Mouse (Mus musculus): ENCODE measurements around the gene 4930402H24Rik. TPM values are rescaled to one million over a fixed set of nuclear protein-coding genes. Genes with fewer than 3 reads are reported as not detected.

The 4930402H24Rik gene
- polyA plus RNA-seq, 1 experiment from 2014 or later: 96.5 TPM

DNA sequence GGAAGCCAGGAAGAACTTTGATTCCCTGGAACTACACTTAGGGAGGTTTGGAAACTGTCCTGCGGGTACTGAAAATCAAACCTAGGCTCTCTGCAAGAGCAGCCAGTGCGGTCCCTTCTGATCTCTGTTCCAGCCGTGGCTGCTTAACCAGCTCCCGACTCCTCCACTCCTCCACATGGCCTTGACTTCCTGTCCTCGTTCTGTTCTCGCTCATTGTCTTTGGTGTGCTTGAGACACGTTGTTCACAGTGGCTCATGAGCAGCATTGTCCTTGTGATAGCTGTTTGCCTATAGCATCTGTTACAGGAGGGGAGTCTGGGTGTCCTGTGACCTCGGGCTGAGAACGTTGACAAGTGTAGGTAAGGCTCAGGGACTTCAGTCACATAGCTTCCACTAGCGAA, 229.0 kb downstream of the 4930402H24Rik start:
- H3K4me2 ChIP-seq: no peak overlapping the region
- no peak for ATAC-seq (ENCODE audit: low read depth)
- H3K4me1 ChIP-seq (replicated peaks): no peaks in the 10 kb centered on the region
- H3K9me3 ChIP-seq: no peaks in the 10 kb centered on the region
- peaks cover 97% of the 10 kb centered on the region for H3K36me3 ChIP-seq
- H3K27ac ChIP-seq (replicated peaks): no peak overlapping the region
- no peaks in the 10 kb centered on the region for H3K27me3 ChIP-seq
- H3K9ac ChIP-seq: no peak overlapping the region
- no peak overlapping the region for H3K4me3 ChIP-seq
- 89% methylated on average over 10 of the region's 10 CpGs for WGBS

DNA sequence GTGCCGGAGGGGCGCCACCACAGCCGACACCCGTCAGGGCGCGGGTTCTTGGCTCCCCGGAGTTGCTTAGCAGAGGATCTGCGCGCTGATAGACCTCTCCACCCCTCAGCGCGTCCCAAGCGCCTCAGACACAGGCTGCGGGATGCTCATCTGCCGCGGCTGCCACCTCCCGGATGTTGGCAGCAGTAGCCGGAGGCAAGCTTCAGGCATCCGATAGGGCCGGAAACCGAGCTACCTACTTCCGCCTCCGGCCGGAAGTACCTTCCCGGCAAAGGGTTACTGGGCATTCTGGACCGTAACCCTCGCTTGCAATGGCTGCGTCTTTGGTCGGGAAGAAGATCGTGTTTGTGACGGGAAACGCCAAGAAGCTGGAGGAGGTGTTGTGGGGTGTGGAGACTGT, 238.6 kb downstream of the 4930402H24Rik start, which contains the start of gene Itpa:
Gene Itpa (plus strand): TSS at position 52 of the 400 bp plus-strand sequence.
- H3K36me3 ChIP-seq: peaks cover 15% of the 10 kb centered on the region
- peaks cover 40% of the 10 kb centered on the region for H3K4me1 ChIP-seq (replicated peaks)
- ATAC-seq (ENCODE audit: low read depth): peak; percentile 70
- H3K27me3 ChIP-seq: no peaks in the 10 kb centered on the region
- H3K4me3 ChIP-seq: peak within 1 kb of the TSS; percentile 73
- peak within 1 kb of the TSS; percentile 81 for H3K9ac ChIP-seq
- no peaks in the 10 kb centered on the region for H3K9me3 ChIP-seq
- peak within 1 kb of the TSS; percentile 92 for H3K27ac ChIP-seq (replicated peaks)
- WGBS: under 1% methylated on average over 31 of the region's 31 CpGs
- peak within 1 kb of the TSS; percentile 93 for H3K4me2 ChIP-seq

DNA sequence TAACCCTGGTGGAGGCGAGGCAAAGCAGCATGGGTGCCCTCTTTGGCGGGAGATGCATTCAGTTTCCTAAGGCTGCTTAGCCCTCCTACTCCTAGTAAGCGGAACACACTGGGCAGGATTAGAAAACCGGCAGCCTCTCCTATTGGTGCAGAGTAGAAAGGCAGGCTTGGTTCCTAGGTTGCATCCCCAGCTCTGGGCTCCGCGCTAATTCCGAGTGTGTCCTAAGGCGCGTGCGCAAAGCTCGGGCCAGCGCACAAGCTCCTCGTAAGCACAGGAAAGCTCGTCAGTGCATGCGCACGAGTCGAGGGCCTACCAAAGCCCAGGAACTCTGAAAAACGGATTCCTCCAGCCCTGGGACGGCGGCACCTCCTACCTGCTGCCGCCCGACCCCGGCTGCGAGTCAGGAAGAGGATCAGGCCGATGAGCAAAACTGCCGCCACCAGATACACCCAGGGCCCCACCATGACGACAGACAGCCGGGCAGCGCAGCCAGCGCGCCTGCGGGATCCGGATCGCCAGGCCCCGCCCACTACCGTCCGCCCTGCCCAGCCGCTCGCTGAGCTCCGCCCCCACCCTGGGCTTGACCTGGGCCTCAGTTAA, 242.0 kb downstream of the 4930402H24Rik start, which contains the start of gene Ddrgk1:
Gene Ddrgk1 (minus strand): TSS at position 558 of the 600 bp plus-strand sequence.
- WGBS: under 1% methylated on average over 40 of the region's 40 CpGs
- ATAC-seq (ENCODE audit: low read depth): peak; percentile 96
- no peaks in the 10 kb centered on the region for H3K9me3 ChIP-seq

DNA sequence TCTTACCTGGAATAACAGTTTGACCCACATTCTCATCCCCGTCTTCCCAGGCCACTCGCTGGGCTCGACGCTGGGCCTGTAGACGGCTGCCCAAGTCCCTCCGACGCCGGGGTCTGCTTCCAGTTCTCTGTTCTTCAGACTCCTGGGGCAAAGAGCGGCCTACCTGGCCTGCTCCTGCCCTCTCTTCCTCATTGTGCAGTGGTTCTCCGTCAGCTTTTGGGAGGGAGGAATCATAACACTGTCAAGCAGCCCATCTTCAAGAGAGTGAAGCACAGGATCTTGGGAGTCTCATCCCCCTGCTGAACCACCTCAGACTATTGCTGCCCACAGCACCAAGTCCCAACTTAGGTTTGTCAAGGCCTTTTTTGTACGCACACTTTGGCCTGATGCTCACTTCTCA, 242.9 kb downstream of the 4930402H24Rik start:
- Histone ChIP-seq H3K9me3 (no peaks in the 10 kb centered on the region), H3K4me3 (peak overlapping the region; percentile 60), H3K4me1 (replicated peaks) (peaks cover 31% of the 10 kb centered on the region), H3K36me3 (peaks cover 41% of the 10 kb centered on the region), H3K4me2 (peak overlapping the region; percentile 76), H3K27ac (replicated peaks) (0 out of 2 replicates have a peak overlapping the region, but pooled peaks have one; percentile 99), H3K27me3 (no peaks in the 10 kb centered on the region), H3K9ac (peak overlapping the region; percentile 87)
- WGBS: 95% methylated on average over 11 of the region's 11 CpGs
- no peak for ATAC-seq (ENCODE audit: low read depth)

More for the DNA sequence above, 242.0 kb downstream of the 4930402H24Rik start, which contains the start of gene Ddrgk1:
- peak within 1 kb of the TSS; percentile 87 for H3K9ac ChIP-seq
- H3K27me3 ChIP-seq: no peaks in the 10 kb centered on the region
- peaks cover 39% of the 10 kb centered on the region for H3K4me1 ChIP-seq (replicated peaks)
- peaks cover 32% of the 10 kb centered on the region for H3K36me3 ChIP-seq
- H3K27ac ChIP-seq (replicated peaks): peak within 1 kb of the TSS; percentile 99
- peak within 1 kb of the TSS; percentile 76 for H3K4me2 ChIP-seq
- H3K4me3 ChIP-seq: peak within 1 kb of the TSS; percentile 60

DNA sequence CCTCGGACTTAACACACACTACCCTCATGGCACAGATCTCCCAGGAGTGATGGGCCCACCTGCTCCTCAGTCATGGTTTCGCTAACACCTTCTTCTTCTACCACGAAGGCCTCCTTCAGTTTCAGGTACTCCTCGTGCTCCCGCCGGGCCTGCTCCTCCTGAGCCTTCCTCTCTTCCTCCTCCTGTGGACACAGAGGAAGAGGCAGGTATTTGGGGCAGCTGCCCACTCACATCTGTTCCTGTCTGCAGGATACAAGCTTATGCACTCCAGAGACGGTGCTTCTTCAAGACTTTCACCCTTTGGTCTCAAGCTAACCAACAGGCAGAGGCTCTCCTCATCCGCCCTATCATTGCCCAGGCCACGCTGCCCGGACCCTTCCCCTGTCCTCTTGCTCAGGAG, 247.7 kb downstream of the 4930402H24Rik start:
- peaks cover 16% of the 10 kb centered on the region for H3K4me1 ChIP-seq (replicated peaks)
- ATAC-seq (ENCODE audit: low read depth): no peak
- no peak overlapping the region for H3K4me3 ChIP-seq
- no peaks in the 10 kb centered on the region for H3K27me3 ChIP-seq
- H3K9ac ChIP-seq: no peak overlapping the region
- WGBS: 95% methylated on average over 10 of the region's 10 CpGs
- H3K36me3 ChIP-seq: peaks cover 88% of the 10 kb centered on the region
- H3K4me2 ChIP-seq: no peak overlapping the region
- no peak overlapping the region for H3K27ac ChIP-seq (replicated peaks)
- no peaks in the 10 kb centered on the region for H3K9me3 ChIP-seq

DNA sequence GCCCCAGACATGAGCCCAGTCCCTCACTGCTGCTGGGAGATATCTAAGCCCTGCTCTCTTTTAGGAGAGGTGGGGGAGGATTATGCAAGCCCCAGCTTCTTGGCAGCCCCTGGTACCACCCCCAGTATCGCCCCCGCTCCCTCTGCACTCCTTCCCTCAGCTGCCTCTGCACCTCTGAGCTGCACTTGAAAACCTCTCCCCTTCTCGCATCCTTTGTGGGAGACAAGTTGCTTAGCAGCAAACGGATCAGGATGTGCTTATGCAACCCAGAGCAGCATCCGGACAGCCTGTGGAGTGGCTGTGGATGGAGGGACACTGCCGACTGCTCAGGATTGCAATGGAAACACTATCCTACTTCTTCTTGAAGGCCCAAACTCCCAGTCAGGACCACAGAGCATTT, 248.7 kb downstream of the 4930402H24Rik start:
- H3K36me3 ChIP-seq: peaks cover 97% of the 10 kb centered on the region
- WGBS: 87% methylated on average over 6 of the region's 6 CpGs

DNA sequence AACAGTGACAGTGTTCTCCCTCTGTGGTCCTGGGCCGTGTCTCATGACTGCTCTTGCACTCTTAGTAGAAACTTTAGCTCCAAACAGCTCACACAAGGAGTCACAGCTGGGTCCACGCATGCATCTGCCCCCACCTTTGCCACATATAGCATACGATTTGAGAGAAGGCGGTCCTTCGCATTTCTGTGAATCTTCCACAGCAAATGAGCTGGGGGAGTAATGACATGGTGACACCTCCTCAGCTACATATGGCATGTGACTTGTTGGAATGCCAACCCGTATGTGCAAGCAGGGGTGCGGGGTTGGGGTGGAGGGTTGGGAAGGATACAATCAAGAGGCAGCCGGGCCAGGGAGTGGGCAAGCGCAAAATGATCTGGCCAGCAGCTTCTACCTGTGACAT, 249.7 kb downstream of the 4930402H24Rik start:
- H3K9ac ChIP-seq: no peak overlapping the region
- H3K4me1 ChIP-seq (replicated peaks): no peaks in the 10 kb centered on the region
- ATAC-seq (ENCODE audit: low read depth): no peak
- no peak overlapping the region for H3K27ac ChIP-seq (replicated peaks)
- 96% methylated on average over 9 of the region's 9 CpGs for WGBS
- H3K9me3 ChIP-seq: no peaks in the 10 kb centered on the region
- H3K36me3 ChIP-seq: peaks cover 97% of the 10 kb centered on the region
- no peak overlapping the region for H3K4me3 ChIP-seq
- H3K27me3 ChIP-seq: no peaks in the 10 kb centered on the region
- no peak overlapping the region for H3K4me2 ChIP-seq

More for the DNA sequence above, 248.7 kb downstream of the 4930402H24Rik start:
- no peak for ATAC-seq (ENCODE audit: low read depth)
- no peak overlapping the region for H3K27ac ChIP-seq (replicated peaks)
- no peaks in the 10 kb centered on the region for H3K27me3 ChIP-seq
- no peaks in the 10 kb centered on the region for H3K9me3 ChIP-seq
- H3K4me3 ChIP-seq: no peak overlapping the region
- H3K9ac ChIP-seq: no peak overlapping the region
- H3K4me1 ChIP-seq (replicated peaks): peaks cover 6% of the 10 kb centered on the region
- no peak overlapping the region for H3K4me2 ChIP-seq

Other genes with a start within 250 kb of the 4930402H24Rik start
- 64.6 and 72.3 TPM in 2 replicates for gene Ddrgk1, start 241.7 kb downstream of the 4930402H24Rik start, polyA plus RNA-seq (2015; fragmentation: Nextera tagmentation; extraction: Ambion mirVana)
- gene Itpa, start 238.8 kb downstream of the 4930402H24Rik start, polyA plus RNA-seq (2015; fragmentation: Nextera tagmentation; extraction: Ambion mirVana): 121 and 134 TPM in 2 replicates
- gene Slc4a11, start 208.9 kb downstream of the 4930402H24Rik start, polyA plus RNA-seq (2015; fragmentation: Nextera tagmentation; extraction: Ambion mirVana): 0.56 and 0.74 TPM in 2 replicates
- 11.7 and 12.3 TPM in 2 replicates for gene Atrn, start 89 bp upstream of the 4930402H24Rik start, polyA plus RNA-seq (2015; fragmentation: Nextera tagmentation; extraction: Ambion mirVana)
- 21.3 and 21.8 TPM in 2 replicates for gene Gfra4, start 136.7 kb upstream of the 4930402H24Rik start, polyA plus RNA-seq (2015; fragmentation: Nextera tagmentation; extraction: Ambion mirVana)
- 0.59 and 1.3 TPM in 2 replicates for gene Adam33, start 157.4 kb upstream of the 4930402H24Rik start, polyA plus RNA-seq (2015; fragmentation: Nextera tagmentation; extraction: Ambion mirVana)
- 0.13 and 0.36 TPM in 2 replicates for gene Siglec1, start 180.4 kb upstream of the 4930402H24Rik start, polyA plus RNA-seq (2015; fragmentation: Nextera tagmentation; extraction: Ambion mirVana)
- 5.1 and 6.0 TPM in 2 replicates for gene Hspa12b, start 220.9 kb upstream of the 4930402H24Rik start, polyA plus RNA-seq (2015; fragmentation: Nextera tagmentation; extraction: Ambion mirVana)
- gene Gm11037, start 227.1 kb upstream of the 4930402H24Rik start, polyA plus RNA-seq (2015; fragmentation: Nextera tagmentation; extraction: Ambion mirVana): not detected in 2 replicates